Mouse (Mus musculus): ENCODE results near the gene Ntng2.

- no peak for TF ChIP-seq CTCF (IDR thresholded peaks at IDR 0.05; ENCODE audit: insufficient read depth, low read length)
- TF ChIP-seq POLR2A (IDR thresholded peaks at IDR 0.05; ENCODE audit: borderline replicate concordance, extremely low read depth, low read depth, low read length): no peak
Measured at GRCm38 (mm10) chr2:29287651-29288050, 34.8 kb upstream of the Ntng2 start.

Data from lung, adult 2 months (tissue).